Mouse (Mus musculus): ENCODE measurements around the gene Nfe2l1. TPM values are rescaled to one million over a fixed set of nuclear protein-coding genes. Genes with fewer than 3 reads are reported as not detected.
"Not testable (repeated sequence)": the region's sequence is repeated elsewhere in the genome, so short reads cannot be mapped to it uniquely, and the experiment has no call there.

Nfe2l1 gene
- polyA plus RNA-seq, 1 experiment from 2014 or later, result 71.9 TPM

DNA sequence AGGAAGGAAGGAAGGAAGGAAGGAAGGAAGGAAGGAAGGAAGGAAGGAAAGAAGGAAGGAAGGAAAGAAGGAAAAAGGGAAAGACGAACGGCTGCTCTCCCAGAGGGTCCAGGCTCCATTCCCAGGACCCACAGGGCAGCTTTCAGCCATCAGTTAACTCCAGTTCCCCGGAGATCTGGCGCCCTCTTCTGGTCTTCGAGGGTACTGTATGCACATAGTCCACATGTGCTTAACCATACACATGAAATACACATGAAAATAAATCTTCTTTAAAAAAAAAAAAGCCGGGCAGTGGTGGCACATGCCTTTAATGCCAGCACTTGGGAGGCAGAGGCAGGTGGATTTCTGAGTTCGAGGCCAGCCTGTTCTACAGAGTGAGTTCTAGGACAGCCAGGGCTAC is 44.9 kb downstream of the Nfe2l1 start:
- not testable (repeated sequence) for H3K36me3 ChIP-seq; H3K27ac ChIP-seq (replicated peaks); H3K27me3 ChIP-seq (ENCODE audit: low read depth, poor library complexity, severe bottlenecking); H3K4me1 ChIP-seq; H3K4me3 ChIP-seq; H3K9me3 ChIP-seq (replicated peaks)
- 23% methylated on average over 7 of the region's 7 CpGs for WGBS
- DNase-seq (ENCODE audit: low spot score), result peak; percentile 86

DNA sequence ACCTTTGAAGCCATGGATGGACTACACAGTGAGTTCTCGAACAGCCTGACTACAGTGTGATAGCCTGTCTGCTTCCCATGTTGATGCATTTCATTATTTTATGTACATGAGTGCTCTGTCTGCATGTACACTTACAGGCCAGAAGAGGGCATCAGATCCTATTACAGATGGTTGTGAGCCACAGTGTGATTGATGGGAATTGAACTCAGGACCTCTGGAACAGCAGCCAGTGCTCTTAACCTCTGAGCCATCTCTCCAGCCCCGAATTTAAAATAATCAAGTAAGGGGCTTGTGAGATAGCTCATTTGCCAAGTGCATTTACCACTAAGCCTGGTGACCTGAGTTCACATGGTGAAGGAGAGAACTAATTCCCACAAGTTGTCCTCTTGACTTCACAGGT is 48.3 kb downstream of the Nfe2l1 start:
- H3K27me3 ChIP-seq (ENCODE audit: low read depth, poor library complexity, severe bottlenecking), result no peaks in the 10 kb centered on the region
- H3K27ac ChIP-seq (replicated peaks), result no peak overlapping the region
- H3K4me1 ChIP-seq, result peaks cover 10% of the 10 kb centered on the region
- H3K4me3 ChIP-seq, result no peak overlapping the region
- H3K9me3 ChIP-seq (replicated peaks), result no peaks in the 10 kb centered on the region
- no peak for DNase-seq (ENCODE audit: low spot score)
- WGBS, result 87% methylated on average over 2 of the region's 2 CpGs
- no peaks in the 10 kb centered on the region for H3K36me3 ChIP-seq

- Histone ChIP-seq H3K4me3 (no peak overlapping the region), H3K27ac (replicated peaks) (no peak overlapping the region), H3K36me3 (no peaks in the 10 kb centered on the region), H3K9me3 (replicated peaks) (no peaks in the 10 kb centered on the region), H3K4me1 (peaks cover 21% of the 10 kb centered on the region), H3K27me3 (ENCODE audit: low read depth, poor library complexity, severe bottlenecking) (no peaks in the 10 kb centered on the region)
- no peak for DNase-seq (ENCODE audit: low spot score)
- WGBS, result 80% methylated on average over 5 of the region's 5 CpGs
Measured at GRCm38 (mm10) chr11:96780306-96780705, 49.5 kb downstream of the Nfe2l1 start.

DNA sequence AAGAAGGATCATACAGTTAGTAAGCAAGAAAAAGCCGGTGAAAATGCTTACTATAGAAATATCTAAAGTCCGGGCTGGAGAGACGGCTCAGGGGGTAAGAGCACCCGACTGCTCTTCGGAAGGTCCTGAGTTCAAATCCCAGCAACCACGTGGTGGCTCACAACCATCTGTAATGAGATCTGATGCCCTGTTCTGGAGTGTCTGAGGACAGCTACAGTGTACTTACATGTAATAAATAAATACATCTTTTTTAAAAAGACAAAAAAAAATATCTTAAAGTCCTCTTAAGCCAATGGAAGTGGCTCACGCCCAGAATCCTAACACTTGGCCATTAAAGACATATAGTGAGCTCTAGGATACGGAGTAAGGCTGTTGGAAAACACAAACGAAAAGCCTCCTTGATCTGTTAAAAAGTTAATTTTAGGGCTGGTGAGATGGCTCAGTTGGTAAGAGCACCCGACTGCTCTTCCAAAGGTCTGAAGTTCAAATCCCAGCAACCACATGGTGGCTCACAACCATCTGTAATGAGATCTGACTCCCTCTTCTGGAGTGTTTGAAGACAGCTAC is 51.6 kb downstream of the Nfe2l1 start:
- H3K27me3 ChIP-seq (ENCODE audit: low read depth, poor library complexity, severe bottlenecking); H3K9me3 ChIP-seq (replicated peaks); DNase-seq (ENCODE audit: low spot score); H3K36me3 ChIP-seq: not testable (repeated sequence)
- peak overlapping the region; percentile 72 for H3K4me3 ChIP-seq
- peaks cover 25% of the 10 kb centered on the region for H3K4me1 ChIP-seq
- peak overlapping the region; percentile 82 for H3K27ac ChIP-seq (replicated peaks)
- 68% methylated on average over 10 of the region's 10 CpGs for WGBS

- WGBS, result 2% methylated on average over 59 of the region's 59 CpGs
- peak within 1 kb of the TSS; percentile 82 for H3K27ac ChIP-seq (replicated peaks)
Measured at GRCm38 (mm10) chr11:96776968-96777962, 52.5 kb downstream of the Nfe2l1 start, which contains the start of gene Snx11. Gene Snx11, minus strand, starts transcription at chr11:96777559.

DNA sequence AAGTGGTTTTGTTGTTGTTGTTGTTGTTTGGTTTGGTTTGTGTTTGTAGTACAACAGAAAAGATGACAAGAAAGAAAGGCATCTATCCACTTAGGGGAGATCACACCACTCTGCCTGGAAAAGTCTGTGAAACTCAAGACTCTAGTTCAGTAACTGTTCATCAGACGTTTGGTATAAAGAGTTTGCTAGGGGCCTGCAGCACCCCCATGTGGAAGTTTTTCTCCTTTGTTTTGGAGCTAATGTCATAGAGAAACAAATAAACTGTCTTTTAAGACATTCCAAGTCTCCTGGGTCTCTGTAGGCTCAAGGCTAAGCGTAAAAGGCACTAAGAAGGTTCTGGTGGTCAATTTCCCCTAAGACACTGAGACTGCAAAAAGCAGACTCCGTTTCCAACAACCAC is 53.7 kb downstream of the Nfe2l1 start:
- H3K27ac ChIP-seq (replicated peaks), result no peak overlapping the region
- no peaks in the 10 kb centered on the region for H3K9me3 ChIP-seq (replicated peaks)
- peaks cover 25% of the 10 kb centered on the region for H3K4me1 ChIP-seq
- 58% methylated on average over 3 of the region's 3 CpGs for WGBS
- H3K27me3 ChIP-seq (ENCODE audit: low read depth, poor library complexity, severe bottlenecking), result no peaks in the 10 kb centered on the region
- H3K4me3 ChIP-seq, result peak overlapping the region; percentile 72
- H3K36me3 ChIP-seq, result peaks cover 30% of the 10 kb centered on the region
- no peak for DNase-seq (ENCODE audit: low spot score)

More at GRCm38 (mm10) chr11:96776968-96777962, 52.5 kb downstream of the Nfe2l1 start, which contains the start of gene Snx11:
- H3K36me3 ChIP-seq, result peaks cover 18% of the 10 kb centered on the region
- no peaks in the 10 kb centered on the region for H3K27me3 ChIP-seq (ENCODE audit: low read depth, poor library complexity, severe bottlenecking)
- peak; percentile 100 for DNase-seq (ENCODE audit: low spot score)
- H3K9me3 ChIP-seq (replicated peaks), result no peaks in the 10 kb centered on the region
- peak within 1 kb of the TSS; percentile 72 for H3K4me3 ChIP-seq
- H3K4me1 ChIP-seq, result peaks cover 25% of the 10 kb centered on the region

- no peaks in the 10 kb centered on the region for H3K9me3 ChIP-seq (replicated peaks)
- WGBS, result 88% methylated on average over 7 of the region's 7 CpGs
- no peak overlapping the region for H3K27ac ChIP-seq (replicated peaks)
- peaks cover 25% of the 10 kb centered on the region for H3K4me1 ChIP-seq
- no peak overlapping the region for H3K4me3 ChIP-seq
- DNase-seq (ENCODE audit: low spot score), result no peak
- H3K36me3 ChIP-seq, result peaks cover 34% of the 10 kb centered on the region
- no peaks in the 10 kb centered on the region for H3K27me3 ChIP-seq (ENCODE audit: low read depth, poor library complexity, severe bottlenecking)
Measured at GRCm38 (mm10) chr11:96775665-96776064, 54.1 kb downstream of the Nfe2l1 start.

GRCm38 (mm10) chr11:96775063-96775462 is 54.7 kb downstream of the Nfe2l1 start:
- Histone ChIP-seq H3K9me3 (replicated peaks) (no peaks in the 10 kb centered on the region), H3K36me3 (peaks cover 40% of the 10 kb centered on the region), H3K4me3 (no peak overlapping the region), H3K27me3 (ENCODE audit: low read depth, poor library complexity, severe bottlenecking) (no peaks in the 10 kb centered on the region), H3K27ac (replicated peaks) (no peak overlapping the region), H3K4me1 (peaks cover 25% of the 10 kb centered on the region)
- DNase-seq (ENCODE audit: low spot score), result no peak
- 88% methylated on average over 8 of the region's 8 CpGs for WGBS

GRCm38 (mm10) chr11:96774536-96774935 is 55.2 kb downstream of the Nfe2l1 start:
- H3K4me1 ChIP-seq, result peaks cover 25% of the 10 kb centered on the region
- no peak for DNase-seq (ENCODE audit: low spot score)
- H3K9me3 ChIP-seq (replicated peaks), result no peaks in the 10 kb centered on the region
- H3K27ac ChIP-seq (replicated peaks), result no peak overlapping the region
- WGBS, result 82% methylated on average over 3 of the region's 3 CpGs
- H3K27me3 ChIP-seq (ENCODE audit: low read depth, poor library complexity, severe bottlenecking), result no peaks in the 10 kb centered on the region
- H3K36me3 ChIP-seq, result peaks cover 46% of the 10 kb centered on the region
- H3K4me3 ChIP-seq, result no peak overlapping the region

DNA sequence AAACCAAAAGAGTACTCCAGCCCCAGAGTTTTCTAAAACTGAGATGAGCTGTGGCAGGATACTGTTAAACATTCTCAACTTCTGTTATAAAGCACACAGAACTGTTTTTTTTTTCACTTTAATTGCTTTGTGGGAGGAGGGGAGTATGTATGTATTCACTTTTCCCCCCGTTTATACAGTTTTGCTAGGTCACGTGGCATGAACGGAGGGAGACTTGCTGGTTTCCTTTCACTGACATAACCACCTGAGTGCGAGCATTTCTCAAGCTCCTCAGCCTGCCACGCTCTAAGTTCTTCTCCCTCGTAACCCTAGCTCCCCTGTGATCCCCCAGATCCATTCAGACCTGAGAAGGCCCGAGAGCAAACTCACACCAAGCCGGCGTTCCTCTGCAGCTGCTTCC is 57.4 kb downstream of the Nfe2l1 start:
- peaks cover 67% of the 10 kb centered on the region for H3K36me3 ChIP-seq
- H3K27me3 ChIP-seq (ENCODE audit: low read depth, poor library complexity, severe bottlenecking), result no peaks in the 10 kb centered on the region
- no peak for DNase-seq (ENCODE audit: low spot score)
- H3K4me3 ChIP-seq, result no peak overlapping the region
- WGBS, result 92% methylated on average over 9 of the region's 9 CpGs
- no peaks in the 10 kb centered on the region for H3K9me3 ChIP-seq (replicated peaks)
- peaks cover 41% of the 10 kb centered on the region for H3K4me1 ChIP-seq
- H3K27ac ChIP-seq (replicated peaks), result no peak overlapping the region

GRCm38 (mm10) chr11:96771274-96771975 is 58.3 kb downstream of the Nfe2l1 start:
- WGBS, result 96% methylated on average over 9 of the region's 9 CpGs
- peaks cover 67% of the 10 kb centered on the region for H3K36me3 ChIP-seq
- peaks cover 41% of the 10 kb centered on the region for H3K4me1 ChIP-seq
- H3K27ac ChIP-seq (replicated peaks), result no peak overlapping the region
- no peak overlapping the region for H3K4me3 ChIP-seq
- H3K9me3 ChIP-seq (replicated peaks), result no peaks in the 10 kb centered on the region
- no peaks in the 10 kb centered on the region for H3K27me3 ChIP-seq (ENCODE audit: low read depth, poor library complexity, severe bottlenecking)
- no peak for DNase-seq (ENCODE audit: low spot score)

GRCm38 (mm10) chr11:96768240-96768639 is 61.5 kb downstream of the Nfe2l1 start:
- no peak for DNase-seq (ENCODE audit: low spot score)
- Histone ChIP-seq H3K4me3 (no peak overlapping the region), H3K27ac (replicated peaks) (peak overlapping the region; percentile 86), H3K4me1 (peaks cover 55% of the 10 kb centered on the region), H3K9me3 (replicated peaks) (no peaks in the 10 kb centered on the region), H3K36me3 (peaks cover 62% of the 10 kb centered on the region), H3K27me3 (ENCODE audit: low read depth, poor library complexity, severe bottlenecking) (no peaks in the 10 kb centered on the region)
- whole genome bisulfite sequencing, result 73% methylated on average over 9 of the region's 9 CpGs

All from midbrain, embryonic 10.5 days (tissue).